Mouse (Mus musculus) midbrain, embryonic 14.5 days (tissue): ENCODE results near the gene Cd209a. TPM values are rescaled to one million over a fixed set of nuclear protein-coding genes. Genes with fewer than 3 reads are reported as not detected.

Experiments used
- ATAC-seq: fragments of 200-750 bp; cut with Nextera tagmentation; 2 replicates; pipeline ENCODE4 v1.8.0; 2017; ENCODE audit warnings: moderate number of reproducible peaks, moderate library complexity; ENCODE audit not compliant: low FRiP score, low TSS enrichment
- DNase-seq: peaks from one replicate; pipeline ENCODE4 v3.0.0-alpha.2; 2015
- H3K27ac ChIP-seq: fragments of 300-500 bp; sonication (generic); replicated peaks from 2 replicates; pipeline ENCODE4 v1.5.1; 2014; ENCODE audit warnings: mild to moderate bottlenecking, low read depth, low read length, moderate library complexity
- H3K27me3 ChIP-seq: fragments of 300-500 bp; sonication (generic); 2 replicates; pipeline ENCODE4 v1.6.1; 2014; ENCODE audit warnings: low read length, control low read depth, mixed read lengths; ENCODE audit not compliant: control insufficient read depth, insufficient read depth
- H3K36me3 ChIP-seq: fragments of 300-500 bp; sonication (generic); 2 replicates; pipeline ENCODE4 v1.6.1; 2014; ENCODE audit warnings: low read length, control low read depth; ENCODE audit not compliant: control insufficient read depth, insufficient read depth
- H3K4me1 ChIP-seq: fragments of 300-500 bp; sonication (generic); 2 replicates; pipeline ENCODE4 v1.6.1; 2014; ENCODE audit warnings: mild to moderate bottlenecking, antibody characterized with exemption, low read length, control low read depth; ENCODE audit not compliant: control insufficient read depth, insufficient read depth
- H3K4me2 ChIP-seq: fragments of 300-500 bp; sonication (generic); 2 replicates; pipeline ENCODE4 v1.6.1; 2014; ENCODE audit warnings: mild to moderate bottlenecking, low read length, moderate library complexity
- H3K4me3 ChIP-seq: fragments of 300-500 bp; sonication (generic); replicated peaks from 2 replicates; pipeline ENCODE4 v1.5.1; 2014; ENCODE audit warnings: low read depth, low read length
- H3K9ac ChIP-seq: fragments of 300-500 bp; sonication (generic); replicated peaks from 2 replicates; pipeline ENCODE4 v1.6.1; 2014; ENCODE audit warnings: mild to moderate bottlenecking, low read length, moderate library complexity
- H3K9me3 ChIP-seq: fragments of 300-500 bp; sonication (generic); 2 replicates; pipeline ENCODE4 v1.6.1; 2016; ENCODE audit warnings: low read length, control low read depth, mixed read lengths; ENCODE audit not compliant: control insufficient read depth
- WGBS: fragments of 180-500 bp; shearing (Covaris S2); extraction: QIAGEN DNeasy Blood & Tissue Kit; methylation state at CpG from one replicate; pipeline ENCODE4 v1.1.7; 2014; 5-methylcytosine and 5-hydroxymethylcytosine counted together
- microRNA-seq: library from miRNA; unstranded; fragments of <30 nt; microRNA quantifications from one replicate; pipeline ENCODE4, GENCODE M21; 2016
- polyA plus RNA-seq: library from polyadenylated mRNA; unstranded; fragments of >200 nt; fragmentation: Nextera tagmentation; extraction: Ambion mirVana; gene quantifications from 2 replicates; pipeline ENCODE4 v1.2.1, GENCODE M21; 2014

Gene Cd209a
- polyA plus RNA-seq, 1 experiment from 2014 or later, result not detected

DNA sequence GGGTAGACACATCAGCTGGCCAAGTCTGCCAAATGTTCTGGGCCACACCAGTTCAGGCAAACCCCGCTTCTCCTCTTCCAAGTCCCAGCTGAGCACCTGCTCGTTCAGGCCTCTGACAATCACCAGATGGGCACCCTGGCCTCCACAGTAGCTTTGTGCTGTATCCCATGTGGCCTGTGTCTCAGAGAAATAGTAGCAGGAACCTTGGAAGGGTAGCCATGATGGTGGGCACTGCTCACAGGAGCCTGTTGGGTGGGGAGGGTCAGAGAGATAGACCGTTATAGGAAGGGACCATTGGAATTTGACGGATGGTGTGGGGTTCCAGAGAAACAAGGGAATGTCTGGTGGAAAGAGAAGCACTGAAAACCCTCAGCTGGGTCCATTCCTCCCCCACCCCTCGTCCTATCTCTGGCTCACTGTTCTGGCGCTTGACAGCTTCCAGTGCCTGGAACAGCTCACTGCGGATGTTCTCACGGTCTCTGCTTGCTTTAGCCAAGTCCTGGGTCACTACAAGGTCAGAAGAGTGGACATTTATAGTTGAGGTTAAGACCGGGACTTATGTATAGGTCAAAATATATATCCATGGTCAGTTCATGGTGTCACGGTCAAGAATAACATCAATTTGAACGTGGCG lies 31.3 kb downstream of the Cd209a start:
- WGBS, result 88% methylated on average over 12 of the region's 12 CpGs
- H3K27ac ChIP-seq, result no peak overlapping the region
- H3K4me1 ChIP-seq, result no peaks in the 10 kb centered on the region
- H3K4me2 ChIP-seq, result no peak overlapping the region
- no peak overlapping the region for H3K9ac ChIP-seq
- no peaks in the 10 kb centered on the region for H3K9me3 ChIP-seq
- H3K4me3 ChIP-seq, result no peak overlapping the region
- H3K36me3 ChIP-seq, result no peaks in the 10 kb centered on the region
- ATAC-seq, result no peak
- no peaks in the 10 kb centered on the region for H3K27me3 ChIP-seq
- no peak for DNase-seq

DNA sequence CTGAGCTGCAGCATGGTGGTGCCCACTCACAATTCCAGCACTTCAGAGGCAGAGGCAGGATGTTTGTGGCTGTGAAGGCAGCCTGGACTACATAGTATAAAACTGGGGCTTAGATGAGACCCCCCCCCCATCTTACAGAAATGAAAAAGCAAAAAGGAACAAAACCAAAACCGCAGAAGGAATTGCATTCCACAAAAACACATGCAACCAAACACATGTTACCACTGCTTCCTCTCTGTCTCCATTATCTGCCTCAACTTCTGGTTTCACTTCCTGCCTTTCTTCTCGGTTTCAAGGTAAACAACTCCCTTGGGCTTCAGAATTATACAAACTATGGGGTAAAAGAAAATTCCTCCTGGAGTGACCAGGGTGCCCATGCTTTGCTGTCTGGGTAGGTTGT lies 37.1 kb downstream of the Cd209a start:
- no peaks in the 10 kb centered on the region for H3K36me3 ChIP-seq
- no peaks in the 10 kb centered on the region for H3K27me3 ChIP-seq
- no peak for ATAC-seq
- WGBS, result 73% methylated on average over 2 of the region's 2 CpGs
- H3K9ac ChIP-seq, result no peak overlapping the region
- H3K4me3 ChIP-seq, result no peak overlapping the region
- no peaks in the 10 kb centered on the region for H3K9me3 ChIP-seq
- no peaks in the 10 kb centered on the region for H3K4me1 ChIP-seq
- H3K4me2 ChIP-seq, result no peak overlapping the region
- no peak overlapping the region for H3K27ac ChIP-seq
- DNase-seq, result no peak

DNA sequence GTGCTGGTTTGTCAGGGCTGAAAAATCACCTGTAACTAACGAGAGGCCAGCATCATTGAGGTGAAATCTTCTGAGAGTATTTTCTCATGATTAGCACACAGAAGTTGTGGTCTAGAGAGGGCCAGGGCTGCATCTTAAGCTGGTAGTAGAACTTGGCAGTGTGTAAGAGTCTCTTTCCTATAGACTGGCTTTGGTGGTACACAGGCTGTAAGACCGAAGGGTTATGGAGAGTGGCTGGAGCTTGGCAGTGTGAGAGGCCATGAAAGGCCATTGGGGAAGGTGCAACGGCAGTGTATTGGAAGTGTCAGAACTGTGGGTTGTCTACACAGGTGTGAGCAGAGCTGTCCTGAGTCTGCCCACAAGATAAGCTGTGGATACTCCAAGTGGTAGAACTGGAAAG lies 38.5 kb downstream of the Cd209a start:
- WGBS, result 87% methylated on average over 3 of the region's 3 CpGs
- H3K4me2 ChIP-seq, result no peak overlapping the region
- no peak overlapping the region for H3K9ac ChIP-seq
- no peaks in the 10 kb centered on the region for H3K9me3 ChIP-seq
- no peak overlapping the region for H3K27ac ChIP-seq
- H3K36me3 ChIP-seq, result no peaks in the 10 kb centered on the region
- H3K4me3 ChIP-seq, result no peak overlapping the region
- H3K4me1 ChIP-seq, result no peaks in the 10 kb centered on the region
- H3K27me3 ChIP-seq, result no peaks in the 10 kb centered on the region
- no peak for ATAC-seq
- DNase-seq, result no peak

DNA sequence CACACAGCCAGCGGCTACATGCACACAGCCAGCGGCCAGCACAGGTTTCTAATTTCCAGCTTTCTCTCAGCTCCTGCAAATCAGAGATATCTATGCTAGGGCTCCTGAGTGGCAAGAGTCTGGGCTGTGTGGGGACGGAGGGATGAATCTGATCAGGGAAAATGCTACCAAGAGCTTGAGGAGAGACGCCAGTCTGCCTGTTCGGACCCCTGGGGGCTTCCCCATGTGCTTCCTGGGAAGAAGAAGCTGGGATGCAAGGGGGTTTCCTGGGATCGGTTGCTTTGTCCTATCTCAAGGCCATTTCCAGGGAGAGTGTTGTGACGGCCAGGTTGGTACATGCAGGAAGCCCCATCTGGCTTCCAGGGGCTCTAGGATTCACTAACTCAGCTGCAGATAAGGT lies 41.2 kb downstream of the Cd209a start:
- Histone ChIP-seq H3K4me2 (no peak overlapping the region), H3K4me1 (no peaks in the 10 kb centered on the region), H3K27ac (no peak overlapping the region), H3K9ac (no peak overlapping the region), H3K36me3 (no peaks in the 10 kb centered on the region), H3K9me3 (no peaks in the 10 kb centered on the region), H3K27me3 (no peaks in the 10 kb centered on the region), H3K4me3 (no peak overlapping the region)
- no peak for ATAC-seq
- 79% methylated on average over 7 of the region's 7 CpGs for whole genome bisulfite sequencing
- no peak for DNase-seq

DNA sequence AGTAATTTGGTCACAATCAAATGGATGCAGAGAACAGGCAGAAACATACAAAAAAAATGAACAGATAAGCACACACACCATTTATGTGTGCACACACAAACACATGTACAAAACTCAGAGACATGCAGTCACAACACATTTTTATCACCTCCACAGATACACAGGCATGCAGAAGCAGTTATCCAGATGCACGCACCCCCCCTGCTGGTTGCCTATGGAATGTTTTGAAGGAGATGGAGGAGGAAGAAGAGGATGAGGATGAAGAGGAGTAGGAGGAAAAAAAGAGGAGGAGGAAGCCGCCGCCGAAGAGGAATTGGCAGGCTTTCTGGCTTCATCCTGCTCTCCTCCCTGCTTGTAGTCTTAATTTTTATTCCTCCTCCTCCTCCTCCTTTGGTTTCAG lies 43.1 kb downstream of the Cd209a start:
- Histone ChIP-seq H3K27ac (no peak overlapping the region), H3K4me2 (no peak overlapping the region), H3K9me3 (no peaks in the 10 kb centered on the region), H3K4me1 (no peaks in the 10 kb centered on the region), H3K27me3 (no peaks in the 10 kb centered on the region), H3K4me3 (no peak overlapping the region), H3K36me3 (no peaks in the 10 kb centered on the region), H3K9ac (no peak overlapping the region)
- no peak for DNase-seq
- no peak for ATAC-seq
- WGBS, result 59% methylated on average over 4 of the region's 4 CpGs

DNA sequence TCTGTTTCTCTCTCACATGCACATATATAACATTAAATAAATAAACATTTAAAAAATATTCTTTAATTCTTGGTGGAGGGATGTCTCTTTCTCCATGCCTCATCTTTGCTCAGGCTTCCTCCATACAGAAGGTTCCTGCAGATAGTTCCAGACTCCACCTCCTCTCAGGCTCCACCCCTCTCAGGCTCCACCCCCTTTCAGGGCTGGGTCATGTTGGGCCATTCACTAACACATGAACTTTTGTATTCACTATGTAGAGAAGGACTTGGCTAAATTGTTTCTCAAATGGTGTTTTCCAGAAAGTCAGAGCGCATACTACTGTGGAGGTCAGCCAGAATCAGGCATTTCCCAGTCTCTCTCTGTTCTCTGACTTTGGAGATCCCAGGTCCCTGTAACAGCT lies 47.3 kb downstream of the Cd209a start:
- Histone ChIP-seq H3K27ac (no peak overlapping the region), H3K27me3 (no peaks in the 10 kb centered on the region), H3K4me2 (no peak overlapping the region), H3K4me3 (no peak overlapping the region), H3K36me3 (no peaks in the 10 kb centered on the region), H3K9ac (no peak overlapping the region), H3K4me1 (no peaks in the 10 kb centered on the region), H3K9me3 (no peaks in the 10 kb centered on the region)
- ATAC-seq (no peak), DNase-seq (no peak)
- 95% methylated on average over 1 of the region's 1 CpGs for WGBS

DNA sequence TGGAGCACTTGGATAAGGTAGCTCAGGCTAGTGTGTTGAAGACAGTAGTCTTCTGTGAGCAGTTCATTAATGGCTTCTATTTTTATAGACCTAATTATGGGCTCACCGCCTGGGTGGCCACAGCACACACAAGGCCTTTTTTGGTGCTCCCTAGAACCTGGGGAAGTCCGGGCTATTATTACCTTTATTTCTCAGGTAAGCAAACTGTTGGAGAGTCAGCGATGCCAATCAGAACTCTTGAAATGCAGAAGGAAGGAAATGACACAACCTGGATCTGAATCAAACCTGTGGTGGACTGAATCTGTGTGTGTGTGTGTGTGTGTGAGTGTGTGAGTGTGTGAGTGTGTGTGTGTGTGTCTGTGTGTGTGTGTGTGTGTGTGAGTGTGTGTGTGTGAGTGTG lies 54.7 kb downstream of the Cd209a start, which contains the start of gene Fcer2a:
TSS of gene Fcer2a (minus strand) at position 55 of the 400 bp plus-strand sequence.
- ATAC-seq, result no peak
- Histone ChIP-seq H3K9me3 (no peaks in the 10 kb centered on the region), H3K36me3 (no peaks in the 10 kb centered on the region), H3K9ac (no peak within 1 kb of the TSS), H3K4me1 (no peaks in the 10 kb centered on the region), H3K4me2 (no peak within 1 kb of the TSS), H3K27ac (no peak within 1 kb of the TSS), H3K4me3 (no peak within 1 kb of the TSS), H3K27me3 (no peaks in the 10 kb centered on the region)
- no peak for DNase-seq
- WGBS, result 83% methylated on average over 3 of the region's 3 CpGs

Small RNAs within 50 kb of the gene (microRNA-seq; reads per million reads assigned to microRNA genes)
- not detected for gene Gm24934

Other genes with a start within 250 kb of the Cd209a start
- 76.7 and 78.9 TPM in 2 replicates for gene Mcoln1, start 248.5 kb downstream of the Cd209a start, polyA plus RNA-seq
- 26.4 and 31.1 TPM in 2 replicates for gene Pnpla6, start 233.6 kb downstream of the Cd209a start, polyA plus RNA-seq
- gene C330021F23Rik, start 181.0 kb downstream of the Cd209a start, polyA plus RNA-seq, result 0.27 and 0.70 TPM in 2 replicates
- gene Camsap3, start 161.7 kb downstream of the Cd209a start, polyA plus RNA-seq, result 43.1 and 49.0 TPM in 2 replicates
- gene Xab2, start 127.7 kb downstream of the Cd209a start, polyA plus RNA-seq, result 47.5 and 51.1 TPM in 2 replicates
- 95.5 and 103 TPM in 2 replicates for gene Pet100, start 127.4 kb downstream of the Cd209a start, polyA plus RNA-seq
- gene Pcp2, start 123.4 kb downstream of the Cd209a start, polyA plus RNA-seq, result 6.5 and 12.4 TPM in 2 replicates
- 21.3 and 26.6 TPM in 2 replicates for gene Stxbp2, start 118.0 kb downstream of the Cd209a start, polyA plus RNA-seq
- 0.70 TPM in 1 of 2 replicates, not detected in the other for gene Retn, start 93.2 kb downstream of the Cd209a start, polyA plus RNA-seq
- gene Mcemp1, start 83.2 kb downstream of the Cd209a start, polyA plus RNA-seq, result 0.14 TPM in 1 of 2 replicates, not detected in the other
- 16.4 and 28.1 TPM in 2 replicates for gene Fcor, start 76.6 kb downstream of the Cd209a start, polyA plus RNA-seq
- gene Trappc5, start 72.7 kb downstream of the Cd209a start, polyA plus RNA-seq, result 48.0 and 56.9 TPM in 2 replicates
- 0.32 and 0.38 TPM in 2 replicates for gene Fcer2a, start 54.8 kb downstream of the Cd209a start, polyA plus RNA-seq
- not detected in 2 replicates for gene Clec4g, start 28.3 kb downstream of the Cd209a start, polyA plus RNA-seq
- gene Cd209e, start 105.3 kb upstream of the Cd209a start, polyA plus RNA-seq, result not detected in 2 replicates
- gene Cd209d, start 129.6 kb upstream of the Cd209a start, polyA plus RNA-seq, result not detected in 2 replicates
- not detected in 2 replicates for gene Cd209b, start 177.9 kb upstream of the Cd209a start, polyA plus RNA-seq
- 0.54 and 0.78 TPM in 2 replicates for gene Cd209c, start 205.8 kb upstream of the Cd209a start, polyA plus RNA-seq